Mouse (Mus musculus) induced T-regulatory cell, adult 2 months (primary cell): ENCODE data around the gene Vav1.

Experiments used
- DNase-seq: peaks from one replicate; pipeline ENCODE4 v3.0.0-alpha.2; 2012; ENCODE audit warnings: low read depth

Vav1 gene

DNA sequence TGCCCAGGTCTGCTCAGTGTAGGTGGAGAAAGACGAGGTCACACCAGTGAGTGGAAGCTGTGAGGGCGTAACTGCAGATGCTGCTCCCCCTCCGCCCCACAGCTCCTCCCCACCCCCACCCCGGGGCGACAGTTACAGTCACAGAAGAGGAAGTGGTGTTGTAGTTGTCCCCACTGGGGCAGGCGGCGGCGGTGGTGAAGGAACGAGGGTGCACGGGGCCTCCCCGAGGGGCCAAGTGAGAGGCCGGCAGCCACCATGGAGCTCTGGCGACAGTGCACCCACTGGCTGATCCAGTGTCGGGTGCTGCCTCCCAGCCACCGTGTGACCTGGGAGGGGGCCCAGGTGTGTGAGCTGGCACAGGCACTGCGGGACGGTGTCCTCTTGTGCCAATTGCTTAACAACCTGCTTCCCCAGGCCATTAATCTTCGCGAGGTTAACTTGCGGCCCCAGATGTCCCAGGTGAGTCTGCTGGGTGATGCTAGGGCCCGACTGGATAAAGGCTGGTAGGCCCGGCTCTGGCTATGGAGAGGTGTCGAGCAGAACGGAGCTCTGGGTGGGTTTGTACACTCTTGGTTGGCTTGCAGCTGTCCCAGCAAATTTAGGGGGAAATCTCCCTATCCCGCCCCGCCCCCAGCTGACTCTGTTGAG lies at the start of gene Vav1:
TSS of gene Vav1 (plus strand) at position 158 of the 648 bp plus-strand sequence.
- peak; percentile 91 for DNase-seq

- no peak for DNase-seq
Measured at GRCm38 (mm10) chr17:57229851-57230727, 48.8 kb upstream of the Vav1 start.

DNA sequence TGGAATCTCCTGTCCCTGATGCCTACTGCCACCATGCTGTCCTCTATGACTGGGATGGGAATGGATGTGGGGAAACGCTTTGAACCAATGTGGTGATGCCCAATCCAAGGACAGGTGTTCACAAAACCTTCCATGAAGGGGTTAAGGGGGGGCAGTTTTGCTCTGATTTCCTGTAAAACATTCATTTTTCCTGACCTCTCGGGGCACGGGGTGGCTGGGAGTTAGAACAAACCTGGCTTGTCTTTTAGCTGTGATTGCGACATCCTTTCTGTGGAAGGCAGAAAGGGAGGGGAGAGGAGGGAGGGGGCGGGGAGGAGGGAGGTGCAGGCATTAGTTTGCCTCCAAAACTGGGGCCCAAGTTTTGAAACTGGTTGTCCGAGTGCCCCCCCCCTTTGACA lies 48.2 kb upstream of the Vav1 start:
- DNase-seq = no peak

GRCm38 (mm10) chr17:57231321-57231771 lies 47.6 kb upstream of the Vav1 start:
- DNase-seq = no peak

- no peak for DNase-seq
Measured at GRCm38 (mm10) chr17:57232200-57232599, 46.7 kb upstream of the Vav1 start.

- DNase-seq = no peak
Measured at GRCm38 (mm10) chr17:57233038-57233437, 45.9 kb upstream of the Vav1 start.

GRCm38 (mm10) chr17:57234254-57234928 lies 44.5 kb upstream of the Vav1 start:
- DNase-seq = no peak

DNA sequence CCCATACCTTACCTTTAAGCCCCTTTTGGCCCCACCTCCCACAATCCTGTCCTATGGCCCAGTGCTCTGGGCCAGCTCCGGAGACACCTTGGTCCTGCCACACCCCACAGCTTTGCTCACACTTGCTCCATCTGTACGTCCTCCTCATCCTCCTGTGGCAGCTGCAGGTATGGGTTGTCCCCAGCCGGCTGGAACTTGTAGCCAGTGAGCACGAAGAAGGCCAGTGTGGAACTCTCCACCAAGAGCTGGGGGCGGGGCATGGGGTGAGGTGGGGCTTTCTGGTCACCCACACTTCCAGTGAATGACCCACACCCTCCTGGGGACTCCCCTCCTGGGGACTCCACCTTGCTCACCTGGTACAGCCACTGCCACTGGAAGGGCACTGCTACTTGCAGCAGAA lies 43.1 kb upstream of the Vav1 start:
- no peak for DNase-seq

DNA sequence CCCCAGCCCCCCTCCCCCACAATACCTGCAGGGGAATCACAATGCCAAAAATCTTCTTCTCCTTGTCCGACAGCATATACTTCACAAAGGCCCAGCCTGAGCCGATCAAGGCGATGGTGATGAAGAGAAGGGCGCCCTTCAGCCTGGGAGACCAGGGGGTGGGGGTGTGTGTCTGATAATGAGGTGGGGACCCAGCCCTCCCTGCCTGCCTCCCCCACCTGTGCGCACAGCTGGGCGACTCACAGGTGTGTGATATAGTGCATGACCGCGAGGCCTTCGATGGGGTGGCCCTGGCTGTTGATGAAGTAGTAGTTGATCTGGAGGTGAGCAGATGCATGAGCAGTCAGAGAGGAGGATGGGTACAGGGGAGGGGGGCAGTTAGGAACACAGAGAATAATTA lies 41.7 kb upstream of the Vav1 start:
- no peak for DNase-seq

DNA sequence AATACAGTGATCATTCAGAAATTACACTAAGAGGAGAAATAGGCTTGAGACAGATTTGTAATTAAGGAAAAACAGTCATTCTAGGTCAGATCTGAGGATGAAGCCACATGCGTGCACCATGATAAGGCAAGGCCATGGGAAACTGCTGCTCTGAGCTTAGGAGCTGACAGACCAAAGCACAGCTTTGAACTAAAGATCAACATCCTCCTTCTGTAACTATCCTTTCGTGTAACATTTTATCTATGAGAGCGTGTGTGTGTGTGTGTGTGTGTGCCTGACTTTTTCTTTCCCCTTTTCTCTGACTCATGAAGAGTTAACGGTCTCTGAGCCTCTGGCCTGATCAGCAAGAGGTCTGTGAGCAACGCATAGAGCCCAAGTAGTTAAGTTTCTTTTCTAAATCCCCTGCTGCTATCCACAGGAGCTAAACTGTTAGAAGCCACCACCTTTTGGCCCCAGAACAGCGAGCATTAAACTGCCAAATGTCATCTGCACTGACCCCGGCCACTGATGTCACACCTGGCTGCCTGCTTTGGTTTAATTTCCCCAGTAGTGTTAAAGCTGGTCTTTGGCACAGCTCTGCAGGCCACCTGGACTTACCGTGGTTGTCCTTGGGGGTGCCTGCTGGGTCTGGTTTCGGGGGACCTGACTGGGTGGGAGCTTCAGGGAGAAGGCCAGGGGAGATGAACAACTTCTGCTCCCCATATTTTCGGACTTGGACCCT lies 35.1 kb upstream of the Vav1 start:
- DNase-seq = no peak

DNA sequence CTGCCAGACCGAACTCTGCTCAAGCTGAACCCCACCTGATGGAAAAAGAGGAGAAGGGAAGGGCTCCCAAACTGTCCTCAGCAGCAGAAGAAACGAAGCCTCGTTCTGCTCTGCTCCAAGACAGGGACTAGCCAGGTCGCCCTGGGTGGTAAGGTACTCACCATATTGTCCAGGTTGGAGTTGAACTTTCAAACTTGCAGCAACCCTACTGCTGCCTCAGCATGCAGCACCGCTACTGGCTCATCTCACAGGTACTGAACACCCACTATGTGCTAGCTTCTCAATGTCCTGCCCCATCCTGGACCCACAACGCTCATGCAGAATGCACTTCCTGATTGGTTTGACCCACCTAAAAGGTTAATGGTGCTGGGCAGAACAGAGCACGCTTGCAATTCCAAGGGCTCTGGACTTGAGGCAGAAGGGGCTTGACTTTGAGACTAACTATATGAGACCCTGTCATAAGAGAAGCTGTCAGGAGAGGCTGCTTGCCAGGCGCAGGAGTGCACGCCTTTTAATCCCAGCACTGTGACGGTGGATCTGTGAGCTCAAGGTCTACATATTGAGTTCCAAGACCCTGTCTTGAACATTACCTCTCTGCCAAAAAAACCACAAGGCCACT lies 33.5 kb upstream of the Vav1 start:
- no peak for DNase-seq

GRCm38 (mm10) chr17:57246663-57247392 lies 32.1 kb upstream of the Vav1 start:
- no peak for DNase-seq

- DNase-seq = peak; percentile 97
Measured at GRCm38 (mm10) chr17:57247393-57248200, 31.3 kb upstream of the Vav1 start.

GRCm38 (mm10) chr17:57248201-57248699 lies 30.6 kb upstream of the Vav1 start, which contains the start of gene Gpr108:
Gpr108 (minus strand) TSS chr17:57248446.
- DNase-seq = peak; percentile 95

DNA sequence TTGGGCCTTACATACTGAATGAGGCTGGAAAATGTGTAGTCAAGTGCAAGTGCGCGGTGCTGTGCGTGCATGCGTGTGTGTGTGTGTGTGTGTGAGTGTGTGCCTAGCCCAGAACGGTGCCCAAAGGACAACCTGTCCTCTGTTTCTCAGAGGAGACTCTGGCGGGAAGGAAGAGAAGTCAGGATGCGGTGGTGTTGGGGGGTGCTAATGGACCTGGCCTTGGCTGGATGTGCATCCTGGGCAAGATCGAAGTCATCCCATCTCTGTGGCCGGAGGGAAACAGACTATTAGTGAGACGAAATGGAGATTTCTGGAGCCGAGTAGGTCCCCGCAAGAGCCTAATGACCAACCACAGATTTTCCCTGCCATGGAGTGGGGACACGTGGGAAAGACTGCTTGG lies 30.1 kb upstream of the Vav1 start:
- no peak for DNase-seq

DNA sequence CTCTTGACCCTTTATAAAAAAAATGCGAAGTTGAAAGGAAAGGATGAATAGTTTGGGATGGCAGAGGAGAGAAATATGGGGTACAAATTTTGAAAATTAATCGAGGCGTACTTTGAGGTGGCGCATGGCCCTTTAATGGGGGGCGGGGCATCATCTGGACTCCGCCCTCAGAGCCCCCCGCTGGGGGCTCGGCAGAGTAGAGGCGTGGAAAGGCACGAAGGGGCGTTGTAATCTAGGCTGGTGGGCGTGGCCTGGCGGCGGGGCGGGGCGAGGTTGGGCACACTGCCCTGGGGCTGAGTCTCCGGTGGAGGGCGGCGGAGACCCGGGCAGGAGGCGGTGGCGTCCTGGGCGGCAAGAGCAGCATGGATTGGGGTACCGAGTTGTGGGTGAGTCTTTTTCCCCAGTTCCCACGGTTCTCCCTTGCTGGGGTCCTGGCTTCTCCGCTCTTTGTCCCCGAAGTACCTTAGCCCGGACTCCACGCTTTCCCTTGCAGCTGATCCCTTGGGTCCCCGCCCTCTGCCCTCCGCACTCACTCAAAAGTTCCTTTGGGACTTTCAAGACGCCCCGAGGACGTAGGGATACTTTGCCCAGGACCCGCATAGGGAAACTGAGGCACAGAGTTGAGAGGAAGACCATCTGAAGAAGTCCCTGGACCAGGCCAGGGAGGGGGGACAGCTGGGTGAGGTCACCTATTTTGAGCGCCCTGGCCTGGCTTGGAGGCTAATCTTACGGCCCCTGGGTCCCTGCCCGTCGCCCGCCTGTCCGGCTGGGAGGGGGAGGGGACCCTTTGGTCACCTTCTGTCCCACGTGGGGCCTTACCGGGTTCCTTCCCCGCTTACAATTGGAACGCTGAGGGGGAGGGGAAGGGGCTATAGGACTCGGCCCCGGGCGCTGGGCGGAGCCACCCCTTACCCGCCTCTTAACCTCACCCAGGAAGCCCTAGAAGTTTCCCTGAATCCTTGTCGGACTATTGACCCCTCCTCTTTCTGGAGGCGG lies 29.4 kb upstream of the Vav1 start, which contains the start of gene Trip10:
TSS of gene Trip10 (plus strand) at position 270 of the 996 bp plus-strand sequence.
- peak; percentile 96 for DNase-seq

DNA sequence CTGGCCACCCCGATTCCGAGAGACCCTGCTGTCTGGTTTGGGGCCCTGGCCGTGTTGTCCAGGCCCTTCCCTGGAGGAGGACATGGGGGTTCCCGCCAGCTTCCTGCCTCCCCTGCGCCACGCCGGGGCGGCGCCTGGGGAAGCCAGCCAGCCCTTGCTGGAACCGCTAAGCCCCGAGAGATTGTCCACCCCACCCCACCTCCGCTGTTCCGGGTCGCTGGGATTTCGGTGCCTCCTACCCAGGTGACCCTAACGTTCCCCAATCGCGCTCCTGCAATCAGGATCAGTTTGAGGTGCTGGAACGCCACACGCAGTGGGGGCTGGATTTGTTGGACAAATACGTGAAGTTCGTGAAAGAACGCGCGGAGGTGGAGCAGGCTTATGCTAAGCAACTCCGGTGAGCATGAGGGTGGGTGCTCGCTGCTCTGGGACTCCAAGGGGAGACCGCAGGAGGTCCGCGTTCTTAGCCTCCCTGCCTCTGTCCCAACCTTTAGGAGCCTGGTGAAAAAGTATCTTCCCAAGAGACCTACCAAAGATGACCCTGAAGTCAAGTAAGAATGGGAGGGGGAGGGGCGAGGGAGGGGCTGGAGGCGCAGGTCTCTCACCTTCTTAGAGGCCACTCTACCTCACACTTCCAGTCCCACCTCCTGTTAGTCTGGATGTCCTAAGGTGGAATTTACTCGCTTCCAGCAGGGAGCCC lies 28.3 kb upstream of the Vav1 start:
- DNase-seq = peak; percentile 55

DNA sequence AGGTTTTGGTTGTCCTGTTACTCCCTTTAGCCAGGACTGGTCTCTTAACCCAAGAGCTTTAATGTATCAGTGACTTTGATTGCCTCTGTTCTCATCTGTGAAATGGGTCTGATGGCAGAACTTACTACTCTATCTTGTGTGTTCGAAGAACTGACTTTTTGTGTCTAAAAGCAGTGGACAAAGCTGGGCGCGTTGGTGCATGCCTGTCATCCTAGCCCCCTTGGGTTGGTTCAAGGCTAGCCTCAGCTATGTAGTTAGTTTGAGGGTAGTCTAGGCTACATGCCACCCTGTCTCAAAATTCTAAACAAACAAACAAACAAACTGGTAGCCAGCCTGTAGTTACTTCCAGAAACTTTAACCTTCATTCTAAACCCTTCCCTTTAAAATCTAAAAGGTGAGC lies 27.5 kb upstream of the Vav1 start:
- no peak for DNase-seq
